Mouse (Mus musculus) bone marrow, adult 2 months (tissue): ENCODE results near the gene Tmem117. TPM values are rescaled to one million over a fixed set of nuclear protein-coding genes. Genes with fewer than 3 reads are reported as not detected.

Experiments used
- H3K27ac ChIP-seq: fragments of 200-500 bp; 2 replicates; pipeline ENCODE4 v1.5.1; 2012; ENCODE audit warnings: low read depth, mild to moderate bottlenecking, control low read depth, inconsistent platforms, low read length; ENCODE audit not compliant: control insufficient read depth, poor library complexity, insufficient read depth
- H3K4me1 ChIP-seq: fragments of 200-500 bp; 2 replicates; pipeline ENCODE4 v1.6.1; 2011; ENCODE audit warnings: low read length; ENCODE audit not compliant: control insufficient read depth, insufficient read depth
- H3K4me3 ChIP-seq: fragments of 200-500 bp; replicated peaks from 2 replicates; pipeline ENCODE3; 2011; ENCODE audit warnings: mild to moderate bottlenecking, low read depth, low read length, control low read depth; ENCODE audit not compliant: control insufficient read depth
- CTCF ChIP-seq: fragments of 200-500 bp; IDR thresholded peaks from 2 replicates; pipeline ENCODE4 v1.5.1; 2011; ENCODE audit warnings: low read length, control low read depth; ENCODE audit not compliant: control insufficient read depth, insufficient read depth
- POLR2A ChIP-seq: fragments of 200-500 bp; IDR thresholded peaks from 2 replicates; pipeline ENCODE4 v1.6.1; 2011; ENCODE audit warnings: low read depth, mild to moderate bottlenecking, control low read depth, low read length, borderline replicate concordance; ENCODE audit not compliant: control insufficient read depth
- WGBS: fragments of 180-500 bp; shearing (Covaris S2); methylation state at CpG from one replicate; pipeline ENCODE4 v1.1.7; 2018; 5-methylcytosine and 5-hydroxymethylcytosine counted together
- polyA plus RNA-seq: library from polyadenylated mRNA; stranded (reverse); fragments of >200 nt; gene quantifications from 2 replicates; pipeline ENCODE4 v1.2.4, GENCODE M21; 2011; ENCODE audit warnings: low replicate concordance; ENCODE audit not compliant: missing spikeins, insufficient read depth, insufficient read length

Tmem117 gene
- polyA plus RNA-seq, 1 experiment: 2.0 TPM

GRCm38 (mm10) chr15:95022251-95022650 lies 393.2 kb downstream of the Tmem117 start:
- Histone ChIP-seq H3K4me1 (no peaks in the 10 kb centered on the region), H3K4me3 (no peak overlapping the region), H3K27ac (no peak overlapping the region)
- 76% methylated on average over 7 of the region's 7 CpGs for WGBS
- TF ChIP-seq CTCF (no peak), POLR2A (no peak)

- WGBS: 33% methylated on average over 6 of the region's 6 CpGs
- no peak overlapping the region for H3K27ac ChIP-seq
- no peak overlapping the region for H3K4me3 ChIP-seq
- TF ChIP-seq POLR2A (no peak), CTCF (no peak)
- no peaks in the 10 kb centered on the region for H3K4me1 ChIP-seq
Observed at GRCm38 (mm10) chr15:95024401-95024800, 395.4 kb downstream of the Tmem117 start.

- 84% methylated on average over 13 of the region's 13 CpGs for WGBS
Observed at GRCm38 (mm10) chr15:95028862-95029486, 399.9 kb downstream of the Tmem117 start.

GRCm38 (mm10) chr15:95029487-95029875 lies 400.4 kb downstream of the Tmem117 start:
- H3K4me1 ChIP-seq: no peaks in the 10 kb centered on the region
- H3K4me3 ChIP-seq: no peak overlapping the region
- 74% methylated on average over 5 of the region's 5 CpGs for WGBS
- no peak for TF ChIP-seq CTCF
- TF ChIP-seq POLR2A: no peak
- no peak overlapping the region for H3K27ac ChIP-seq

More at GRCm38 (mm10) chr15:95028862-95029486, 399.9 kb downstream of the Tmem117 start:
- H3K4me3 ChIP-seq: no peak overlapping the region
- TF ChIP-seq CTCF (no peak), POLR2A (no peak)
- H3K27ac ChIP-seq: no peak overlapping the region
- H3K4me1 ChIP-seq: no peaks in the 10 kb centered on the region

GRCm38 (mm10) chr15:95042437-95042836 lies 413.4 kb downstream of the Tmem117 start:
- no peaks in the 10 kb centered on the region for H3K4me1 ChIP-seq
- TF ChIP-seq CTCF: no peak
- TF ChIP-seq POLR2A: no peak
- no peak overlapping the region for H3K27ac ChIP-seq
- no peak overlapping the region for H3K4me3 ChIP-seq
- 73% methylated on average over 9 of the region's 9 CpGs for WGBS

GRCm38 (mm10) chr15:95044011-95044410 lies 415.0 kb downstream of the Tmem117 start:
- no peak overlapping the region for H3K4me3 ChIP-seq
- TF ChIP-seq POLR2A: no peak
- TF ChIP-seq CTCF: no peak
- WGBS: 69% methylated on average over 8 of the region's 8 CpGs
- no peaks in the 10 kb centered on the region for H3K4me1 ChIP-seq
- H3K27ac ChIP-seq: no peak overlapping the region

- 92% methylated on average over 2 of the region's 2 CpGs for WGBS
Observed at GRCm38 (mm10) chr15:95047486-95047885, 418.5 kb downstream of the Tmem117 start.

GRCm38 (mm10) chr15:95049171-95049729 lies 420.2 kb downstream of the Tmem117 start:
- TF ChIP-seq POLR2A: no peak
- TF ChIP-seq CTCF: no peak
- WGBS: 76% methylated on average over 6 of the region's 6 CpGs
- H3K27ac ChIP-seq: no peak overlapping the region
- H3K4me3 ChIP-seq: no peak overlapping the region
- H3K4me1 ChIP-seq: no peaks in the 10 kb centered on the region

More at GRCm38 (mm10) chr15:95047486-95047885, 418.5 kb downstream of the Tmem117 start:
- Histone ChIP-seq H3K4me1 (no peaks in the 10 kb centered on the region), H3K4me3 (no peak overlapping the region), H3K27ac (no peak overlapping the region)
- TF ChIP-seq CTCF (no peak), POLR2A (no peak)

GRCm38 (mm10) chr15:95055081-95055650 lies 426.1 kb downstream of the Tmem117 start:
- Histone ChIP-seq H3K4me3 (no peak overlapping the region), H3K27ac (no peak overlapping the region), H3K4me1 (no peaks in the 10 kb centered on the region)
- TF ChIP-seq POLR2A (no peak), CTCF (no peak)
- WGBS: 80% methylated on average over 8 of the region's 8 CpGs
